Mouse (Mus musculus): ENCODE results near the gene Vps37b.

Gene Vps37b

GRCm38 (mm10) chr5:124045453-124046010 is 13.5 kb upstream of the Vps37b start:
- no peak for DNase-seq

- no peak for DNase-seq
These were observed 11.9 kb upstream of the Vps37b start for GRCm38 (mm10) chr5:124043999-124044398.

GRCm38 (mm10) chr5:124043212-124043978 is 11.3 kb upstream of the Vps37b start:
- DNase-seq, result no peak

- DNase-seq, result no peak
These were observed 9.0 kb upstream of the Vps37b start for GRCm38 (mm10) chr5:124041097-124041496.

GRCm38 (mm10) chr5:124039602-124040001 is 7.5 kb upstream of the Vps37b start:
- DNase-seq, result no peak

GRCm38 (mm10) chr5:124036836-124037235 is 4.8 kb upstream of the Vps37b start:
- peak; percentile 78 for DNase-seq

- no peak for DNase-seq
These were observed 4.3 kb upstream of the Vps37b start for GRCm38 (mm10) chr5:124036341-124036740.

- DNase-seq, result no peak
These were observed 3.7 kb upstream of the Vps37b start for GRCm38 (mm10) chr5:124035806-124036205.

GRCm38 (mm10) chr5:124035406-124035805 is 3.3 kb upstream of the Vps37b start:
- DNase-seq, result peak; percentile 43

GRCm38 (mm10) chr5:124034471-124034870 is 2.4 kb upstream of the Vps37b start:
- peak; percentile 77 for DNase-seq

GRCm38 (mm10) chr5:124031068-124031955 is 758 bp downstream of the Vps37b start:
- DNase-seq, result peak; percentile 34

GRCm38 (mm10) chr5:124030386-124031067 is 1.5 kb downstream of the Vps37b start:
- no peak for DNase-seq

GRCm38 (mm10) chr5:124029220-124030035 is 2.6 kb downstream of the Vps37b start:
- no peak for DNase-seq

- DNase-seq, result peak; percentile 42
These were observed 3.4 kb downstream of the Vps37b start for GRCm38 (mm10) chr5:124028680-124029079.

GRCm38 (mm10) chr5:124027702-124028470 is 4.2 kb downstream of the Vps37b start:
- no peak for DNase-seq

- DNase-seq, result no peak
These were observed 5.5 kb downstream of the Vps37b start for GRCm38 (mm10) chr5:124026568-124026967.

- no peak for DNase-seq
These were observed 6.3 kb downstream of the Vps37b start for GRCm38 (mm10) chr5:124025587-124026441.

GRCm38 (mm10) chr5:124025146-124025545 is 6.9 kb downstream of the Vps37b start:
- no peak for DNase-seq

- DNase-seq, result no peak
These were observed 7.4 kb downstream of the Vps37b start for GRCm38 (mm10) chr5:124024677-124025076.

GRCm38 (mm10) chr5:124022365-124022764 is 9.7 kb downstream of the Vps37b start:
- DNase-seq, result no peak
